Mouse (Mus musculus): Measurements from ENCODE around the gene Itgb2. TPM values are rescaled to one million over a fixed set of nuclear protein-coding genes. Genes with fewer than 3 reads are reported as not detected.

The Itgb2 gene
- total RNA-seq, 1 experiment from 2014 or later, result 5.8 TPM

DNA sequence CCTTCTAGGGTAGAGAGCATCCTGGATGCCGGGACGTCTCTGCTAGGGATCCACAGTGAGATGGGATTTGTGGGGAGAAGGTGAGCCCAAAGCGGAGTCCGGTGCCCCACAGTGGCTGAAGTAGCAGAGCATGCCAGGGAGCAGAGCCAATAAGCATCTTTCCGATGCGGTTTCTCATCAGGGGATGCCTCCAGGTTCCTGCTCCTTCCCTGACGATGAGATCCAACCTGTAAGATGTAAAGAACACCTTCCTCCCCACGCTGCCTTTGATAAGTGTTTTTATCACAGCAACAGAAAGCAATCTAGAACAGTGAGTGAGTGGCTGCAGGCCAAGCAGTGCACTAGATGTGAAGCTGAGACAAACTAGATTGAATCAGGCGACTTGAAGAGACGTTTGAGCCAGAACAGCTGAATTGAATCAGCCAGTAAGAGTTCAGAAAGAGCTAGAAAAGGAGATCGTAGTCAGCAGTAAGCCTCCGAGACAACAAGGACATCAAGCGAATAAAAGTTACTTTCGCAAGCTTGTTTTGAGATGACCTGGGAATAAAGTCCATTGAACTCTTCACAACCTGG lies 13.6 kb upstream of the Itgb2 start:
- peak; percentile 37 for DNase-seq

- peak; percentile 86 for DNase-seq
Measured at GRCm38 (mm10) chr10:77517066-77517620, 12.9 kb upstream of the Itgb2 start.

DNA sequence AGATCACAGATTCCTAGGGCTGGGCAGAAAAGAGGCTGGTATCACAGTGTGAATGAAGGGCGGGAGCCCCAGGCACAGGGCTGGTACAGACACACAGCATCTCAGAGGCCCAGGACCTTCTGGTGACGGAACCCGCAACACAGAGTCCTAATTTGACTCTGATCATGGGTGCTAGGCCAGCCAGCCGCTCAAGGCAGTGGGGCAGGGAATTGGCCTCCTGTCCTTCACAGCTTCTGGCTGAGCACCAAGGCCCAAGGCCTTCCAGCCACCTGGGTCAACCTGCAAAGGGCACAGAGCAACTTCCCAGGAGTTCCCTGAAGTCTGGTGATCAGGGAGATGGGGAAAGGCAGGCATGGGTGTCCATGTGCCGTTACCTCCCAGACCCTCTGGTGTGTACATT lies 12.3 kb upstream of the Itgb2 start:
- peak; percentile 48 for DNase-seq

DNA sequence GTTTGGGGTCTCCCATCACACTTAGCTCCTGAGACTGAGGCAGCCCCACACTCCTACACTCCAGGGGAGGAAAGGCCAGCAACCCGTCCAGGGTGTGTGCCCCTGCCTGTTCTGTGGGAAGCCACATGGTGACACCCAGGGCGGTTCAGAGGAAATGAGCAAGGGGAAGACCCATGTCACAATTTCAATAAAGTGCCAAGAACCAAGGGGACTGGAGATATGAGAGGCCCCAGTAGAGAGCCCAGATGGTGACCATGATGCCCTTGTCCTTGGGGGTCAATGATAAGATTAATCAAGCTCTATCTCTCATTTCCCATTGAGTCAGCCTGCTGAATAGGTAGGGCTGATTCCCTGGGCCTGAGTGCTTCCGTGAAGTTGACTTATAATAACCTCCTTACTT lies 10.9 kb upstream of the Itgb2 start:
- no peak for DNase-seq

GRCm38 (mm10) chr10:77520497-77520896 lies 9.6 kb upstream of the Itgb2 start:
- no peak for DNase-seq

GRCm38 (mm10) chr10:77522021-77522731 lies 7.9 kb upstream of the Itgb2 start:
- no peak for DNase-seq

- no peak for DNase-seq
Measured at GRCm38 (mm10) chr10:77522746-77523145, 7.3 kb upstream of the Itgb2 start.

- DNase-seq, result no peak
Measured at GRCm38 (mm10) chr10:77523321-77523720, 6.7 kb upstream of the Itgb2 start.

DNA sequence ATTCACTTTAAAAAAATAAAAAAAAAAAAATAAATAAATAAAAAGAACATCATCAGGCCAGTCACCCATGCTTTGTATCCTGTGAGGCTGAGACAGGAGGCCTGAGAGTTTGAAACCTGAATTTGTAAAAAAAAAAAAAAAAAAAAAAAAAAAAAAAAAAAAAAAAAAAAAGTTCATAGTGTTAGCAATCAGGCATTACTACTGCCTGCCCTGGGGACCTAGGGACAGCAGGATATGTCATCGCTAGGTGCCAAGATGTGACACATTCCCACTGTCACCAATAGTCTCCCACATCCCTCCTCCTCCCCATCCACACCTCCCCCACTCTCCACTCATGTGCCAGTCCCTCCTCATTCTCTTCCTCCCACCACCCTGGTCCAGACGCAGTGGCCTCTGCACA lies 3.6 kb upstream of the Itgb2 start:
- DNase-seq, result no peak

DNA sequence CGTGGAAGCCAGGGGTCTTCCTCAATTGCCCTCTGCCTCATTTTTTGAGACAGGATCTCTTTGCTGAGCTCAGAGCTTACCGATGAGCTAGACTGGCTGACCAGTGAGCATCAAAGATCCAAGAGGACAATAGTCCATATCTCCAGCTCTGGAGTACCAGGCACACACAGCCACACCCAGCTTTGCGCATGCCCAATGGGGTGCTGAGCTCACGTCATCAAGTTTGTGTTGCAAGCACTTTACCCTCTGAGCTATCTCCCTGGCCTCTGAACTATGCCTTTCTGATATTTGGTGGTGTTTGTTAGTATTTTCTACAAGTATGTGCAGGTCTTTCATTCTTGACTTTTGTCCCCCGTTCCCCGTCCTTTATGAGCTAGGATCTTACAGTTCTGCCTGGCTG lies 1.4 kb upstream of the Itgb2 start:
- no peak for DNase-seq

DNA sequence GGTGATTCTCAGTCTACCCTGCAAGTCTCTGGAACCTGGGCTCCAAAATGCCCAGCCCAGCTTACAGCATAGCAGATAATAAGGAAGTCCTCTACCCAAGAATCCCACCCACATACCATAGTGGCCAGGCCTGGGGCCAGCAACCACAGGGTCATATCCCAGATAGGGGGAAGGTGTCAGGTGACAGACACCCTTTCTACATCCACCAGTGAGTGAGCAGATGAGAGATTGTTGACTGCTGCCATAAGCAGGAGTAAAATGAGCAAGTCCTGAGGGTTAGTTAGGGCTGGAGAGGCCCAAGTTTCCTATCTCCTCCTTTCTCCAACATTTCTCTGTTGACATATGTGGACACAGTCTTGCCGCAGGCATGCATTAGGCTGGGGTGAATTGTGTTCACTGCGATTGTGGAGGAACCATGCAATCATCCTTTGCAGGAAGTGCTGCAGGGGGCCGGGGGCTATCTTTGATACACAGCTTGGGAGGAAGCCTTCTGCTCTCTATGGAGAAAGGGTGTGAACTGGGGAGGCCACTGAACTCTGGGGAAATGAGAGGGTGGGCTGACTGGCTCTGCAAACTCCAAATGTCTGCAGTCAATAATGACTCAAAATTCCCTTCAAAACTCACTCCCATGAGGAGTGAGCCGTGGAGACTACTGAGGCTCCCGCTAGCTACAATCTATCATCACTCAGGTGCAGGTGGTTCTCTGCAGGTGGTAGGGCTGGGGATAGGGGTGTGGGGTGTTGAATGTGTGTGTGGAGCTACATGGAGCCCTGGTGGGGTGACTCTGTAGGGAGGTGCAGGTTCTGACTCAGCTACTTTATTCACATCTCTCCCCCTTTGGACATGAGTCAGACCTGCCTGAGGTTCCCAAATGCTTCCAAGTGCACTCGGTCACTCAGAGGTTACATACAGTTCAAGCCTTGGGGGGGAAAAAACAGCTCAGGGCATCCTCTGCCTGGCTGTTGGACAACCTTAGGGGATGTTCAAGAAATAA lies 1.3 kb downstream of the Itgb2 start:
- DNase-seq, result no peak

- DNase-seq, result no peak
Measured at GRCm38 (mm10) chr10:77532020-77532413, 2.0 kb downstream of the Itgb2 start.

DNA sequence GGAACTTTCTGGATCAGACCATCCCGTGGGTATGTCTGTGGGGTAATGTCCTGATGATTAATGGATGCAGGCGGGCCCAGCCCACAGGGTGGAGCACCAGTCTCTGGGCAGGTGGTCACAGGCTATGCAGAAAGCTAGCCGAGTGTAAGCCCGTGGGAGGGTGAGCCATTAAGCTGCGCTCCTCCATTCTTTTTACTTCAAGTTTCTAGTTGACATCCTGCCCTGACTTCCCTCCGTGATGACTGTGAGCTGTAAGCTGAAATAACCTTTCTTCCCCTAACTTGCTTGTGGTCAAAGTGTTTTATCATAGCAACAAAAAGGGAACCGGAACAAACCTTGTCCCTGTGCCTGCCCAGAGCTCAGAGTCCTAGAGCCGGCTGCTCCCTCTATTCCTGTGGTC lies 6.7 kb downstream of the Itgb2 start:
- DNase-seq, result no peak

DNA sequence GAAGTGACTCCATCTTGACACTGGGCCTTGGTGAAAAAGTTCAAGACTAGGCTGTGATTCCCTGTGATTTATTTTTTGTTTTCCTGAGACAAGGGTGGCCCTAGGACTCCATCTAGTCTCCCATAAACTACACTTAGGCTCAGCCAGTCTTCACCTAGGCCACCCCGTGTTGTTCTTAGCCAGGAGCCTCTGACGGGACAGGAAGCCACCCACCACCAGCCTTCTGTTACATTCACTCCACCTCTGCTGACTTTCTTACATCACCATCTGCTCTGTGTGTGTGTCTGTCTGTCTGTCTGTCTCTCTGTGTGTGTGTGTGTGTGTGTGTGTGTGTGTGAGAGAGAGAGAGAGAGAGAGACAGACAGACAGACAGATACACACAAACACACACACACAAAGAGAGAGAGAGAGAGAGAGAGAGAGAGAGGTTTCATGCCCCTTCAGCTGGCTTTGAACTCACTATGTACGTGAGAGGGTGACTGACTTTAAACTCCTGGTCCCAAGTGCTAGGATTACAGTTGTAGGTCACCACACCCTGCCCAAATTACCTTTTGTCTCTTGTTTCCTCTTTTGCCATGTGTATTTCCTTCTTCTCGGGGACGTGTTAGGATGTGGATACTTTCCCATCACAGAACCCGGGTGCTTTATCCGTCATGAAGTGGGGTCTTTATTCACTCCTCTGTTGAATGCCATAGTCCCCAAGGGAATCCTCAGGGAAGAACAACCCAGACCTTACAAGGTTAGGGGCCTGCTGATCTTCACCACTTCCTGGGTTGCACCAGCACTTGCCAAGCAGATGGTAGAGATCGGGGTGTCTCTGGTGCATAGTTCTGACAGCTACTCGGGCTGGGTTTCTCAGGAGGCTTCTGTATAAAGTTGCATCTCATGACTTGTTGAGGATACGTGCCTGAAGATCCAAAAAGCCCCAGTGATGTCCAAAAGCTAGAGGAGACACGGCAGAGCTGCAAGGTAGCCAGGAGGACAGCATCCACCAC lies 7.5 kb downstream of the Itgb2 start:
- DNase-seq, result no peak

- no peak for DNase-seq
Measured at GRCm38 (mm10) chr10:77539320-77539945, 9.4 kb downstream of the Itgb2 start.

DNA sequence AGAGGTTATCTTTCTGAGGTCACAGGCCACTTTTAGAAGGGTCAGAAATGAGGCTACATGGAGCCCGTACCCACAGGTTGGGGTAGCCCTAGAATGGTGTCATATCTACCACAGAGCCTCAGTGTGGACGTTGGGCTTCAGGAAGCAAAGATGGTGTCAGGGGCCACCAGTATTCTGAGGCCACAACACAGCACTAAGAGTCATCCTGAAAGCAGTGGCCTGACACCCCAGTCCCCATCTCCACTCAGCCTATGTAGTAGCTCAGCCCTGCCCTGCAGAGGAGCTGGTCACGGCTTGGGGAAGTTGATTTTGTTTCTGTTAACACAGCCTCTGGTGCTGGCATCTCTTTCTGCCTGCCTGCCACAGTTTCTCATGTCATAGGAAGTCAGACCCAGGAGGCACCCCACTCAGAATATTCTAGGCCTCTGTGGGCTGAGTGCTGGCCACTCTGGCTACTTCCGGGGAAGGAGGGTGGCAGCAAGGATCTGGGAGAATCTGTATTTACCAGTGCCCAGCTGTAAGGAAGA lies 10.6 kb downstream of the Itgb2 start:
- no peak for DNase-seq

- DNase-seq, result no peak
Measured at GRCm38 (mm10) chr10:77541864-77542666, 12.0 kb downstream of the Itgb2 start.

DNA sequence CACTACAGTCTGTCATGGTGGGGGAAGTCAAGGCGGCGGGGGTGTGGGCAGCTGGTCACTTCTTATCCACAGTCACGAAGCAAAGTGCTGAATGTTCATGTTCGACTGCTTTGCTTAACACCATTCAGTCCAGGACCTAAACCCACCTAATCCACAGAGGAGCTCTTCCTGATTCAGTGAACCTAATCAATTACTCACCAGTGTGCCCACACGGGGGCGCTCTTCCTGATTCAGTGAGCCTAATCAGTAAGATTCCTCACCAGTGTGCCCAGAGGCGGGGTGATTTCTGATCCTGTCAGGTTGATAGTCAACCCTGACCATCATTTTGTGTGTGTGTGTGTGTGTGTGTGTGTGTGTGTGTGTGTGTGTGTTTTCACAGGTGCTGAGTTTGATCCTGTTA lies 13.2 kb downstream of the Itgb2 start:
- peak; percentile 62 for DNase-seq

GRCm38 (mm10) chr10:77544916-77545315 lies 14.9 kb downstream of the Itgb2 start:
- peak; percentile 68 for DNase-seq

GRCm38 (mm10) chr10:77548576-77548975 lies 18.5 kb downstream of the Itgb2 start:
- no peak for DNase-seq

Data from adrenal gland, postnatal 14 days (tissue).